Mouse (Mus musculus) c-Kit-negative CD71-positive TER-119-positive erythroid progenitor cells, embryonic 14.5 days (primary cell): ENCODE data around the gene 1810030O07Rik.
"Not testable (repeated sequence)": the region's sequence is repeated elsewhere in the genome, so short reads cannot be mapped to it uniquely, and the experiment has no call there.

ENCODE experiments used
- DNase-seq: peaks from one replicate; pipeline ENCODE4 v3.0.0-alpha.2; 2013; ENCODE audit warnings: low read depth, low spot score

Gene 1810030O07Rik

DNA sequence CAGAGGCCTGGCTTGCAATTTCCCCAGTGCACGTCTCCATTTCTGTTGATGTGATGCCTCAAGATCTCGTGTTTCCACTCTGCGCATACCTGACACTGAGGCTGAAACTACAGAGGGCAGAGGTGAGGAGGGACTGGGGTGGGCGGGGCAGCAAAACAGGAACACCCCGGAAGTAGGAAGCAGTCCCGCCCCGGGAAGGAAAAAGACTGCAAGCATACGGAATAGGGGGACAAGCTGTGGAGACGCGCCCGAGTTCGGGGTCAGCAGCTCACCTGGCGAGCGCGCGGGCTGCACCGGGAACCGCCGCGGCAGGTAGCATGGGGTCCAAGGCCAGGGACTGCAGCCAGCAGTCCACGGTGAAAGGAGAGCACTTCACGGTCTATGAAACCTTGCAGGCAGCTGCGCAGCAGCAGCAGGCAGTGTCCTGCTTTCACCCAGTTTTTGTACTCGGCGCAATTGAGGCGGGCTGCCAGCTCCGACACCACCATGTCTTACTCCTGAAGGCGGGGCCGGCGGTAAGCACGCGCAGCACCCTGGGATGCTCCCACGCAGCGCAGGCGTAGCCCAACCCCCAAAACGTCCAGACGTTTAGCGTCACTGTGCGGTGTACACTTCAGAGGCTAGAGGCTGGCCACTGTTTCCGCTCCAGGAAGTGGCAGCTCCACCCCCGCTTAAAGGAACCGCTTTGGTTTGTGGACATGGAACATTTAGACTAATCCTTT is at the start of gene 1810030O07Rik:
TSS of gene 1810030O07Rik (minus strand) at position 615 of the 722 bp plus-strand sequence.
- DNase-seq: peak; percentile 55

DNA sequence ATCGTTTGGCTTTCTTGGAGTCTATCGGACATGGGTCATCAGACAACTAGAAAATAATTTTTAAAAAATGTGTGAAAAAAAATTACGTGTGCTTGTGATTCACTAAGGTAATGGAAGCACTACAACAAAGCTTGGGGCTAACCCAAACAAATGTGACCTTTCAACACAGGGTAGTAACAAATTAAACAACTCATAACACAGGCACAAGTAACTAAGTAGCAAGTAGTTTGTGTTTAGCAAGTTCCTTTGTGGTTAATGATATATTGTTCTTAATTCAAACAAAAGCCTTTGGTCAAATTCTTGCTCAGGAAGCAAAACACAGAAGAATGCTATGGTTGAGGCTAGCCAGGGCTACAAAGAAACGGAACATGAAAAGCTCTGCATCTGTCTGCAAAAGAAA is 42.6 kb upstream of the 1810030O07Rik start:
- DNase-seq: no peak

DNA sequence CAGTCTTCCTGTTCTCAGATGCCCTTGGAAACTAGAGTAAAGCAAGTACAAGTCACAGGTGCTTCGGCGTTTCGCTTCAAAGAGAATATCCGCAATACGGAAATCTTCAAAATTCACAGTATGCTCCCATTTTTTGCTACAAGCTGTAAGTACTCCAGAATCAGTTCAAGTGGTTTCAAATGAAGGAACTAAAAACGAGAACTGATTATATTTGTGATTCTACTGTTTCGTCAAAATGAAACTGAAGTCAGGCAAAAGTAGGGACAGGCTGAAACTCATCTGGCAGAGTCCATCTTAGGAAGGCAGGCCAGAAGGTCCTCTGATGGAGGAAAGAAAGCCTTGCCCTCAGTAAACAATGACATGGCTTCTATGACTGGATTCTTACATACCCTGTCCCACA is 40.3 kb upstream of the 1810030O07Rik start:
- DNase-seq: no peak

DNA sequence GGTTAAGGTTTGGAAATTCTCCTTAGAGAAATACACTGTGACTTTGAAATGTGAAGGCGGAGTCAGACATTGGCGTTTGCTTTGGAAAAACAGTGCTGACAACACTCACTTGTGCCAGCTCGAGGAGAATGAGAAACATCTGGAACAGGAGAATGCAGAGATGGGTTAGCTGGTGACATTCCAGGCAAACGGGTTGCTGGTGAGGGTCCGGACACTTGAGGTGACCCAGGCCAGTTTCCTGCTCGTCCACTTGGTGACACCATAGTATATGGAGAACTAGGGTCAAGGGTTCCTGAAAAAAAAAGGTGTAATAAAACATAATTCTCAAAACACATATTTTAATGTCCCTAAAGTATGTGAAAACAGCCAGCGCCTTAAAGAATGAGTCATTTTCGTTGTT is 13.4 kb upstream of the 1810030O07Rik start:
- DNase-seq: no peak

DNA sequence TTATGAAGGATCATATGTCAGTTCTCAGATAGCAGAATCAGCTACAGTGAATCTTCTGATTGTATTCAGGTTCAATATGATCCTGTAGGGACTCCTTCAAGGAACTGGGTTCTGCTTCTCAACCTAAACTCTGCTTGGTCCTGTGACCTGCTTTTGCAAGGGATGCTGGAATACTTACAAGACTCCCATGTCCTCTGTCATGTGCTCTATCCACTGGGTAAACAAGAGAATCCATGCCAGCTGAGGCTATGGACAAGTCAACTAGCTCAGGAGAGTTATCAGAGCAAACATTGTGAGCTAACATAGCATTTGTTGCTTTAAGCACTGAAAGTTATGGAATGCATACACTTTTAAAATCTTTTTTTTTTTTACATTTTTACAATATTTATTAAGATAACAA is 12.6 kb upstream of the 1810030O07Rik start:
- no peak for DNase-seq

DNA sequence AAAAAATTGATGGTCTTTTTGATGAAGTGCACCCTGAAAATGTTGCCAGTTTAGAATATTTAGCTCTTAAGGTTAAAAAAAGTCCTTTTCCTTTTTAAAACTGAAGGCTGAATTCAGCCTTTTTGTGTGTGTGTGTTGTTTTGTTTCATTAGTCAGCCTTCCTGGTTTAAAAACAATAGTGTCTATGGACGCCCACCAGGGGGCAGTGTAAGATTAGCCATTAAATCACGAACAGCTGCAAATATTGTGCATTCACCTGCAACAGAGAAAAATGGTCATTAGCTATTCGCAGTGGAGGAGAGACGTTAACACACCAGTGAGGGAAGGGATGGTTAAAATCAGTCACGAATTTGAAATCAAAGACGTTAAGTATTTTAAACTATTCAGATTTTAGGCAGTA is 3.9 kb upstream of the 1810030O07Rik start:
- peak; percentile 47 for DNase-seq

DNA sequence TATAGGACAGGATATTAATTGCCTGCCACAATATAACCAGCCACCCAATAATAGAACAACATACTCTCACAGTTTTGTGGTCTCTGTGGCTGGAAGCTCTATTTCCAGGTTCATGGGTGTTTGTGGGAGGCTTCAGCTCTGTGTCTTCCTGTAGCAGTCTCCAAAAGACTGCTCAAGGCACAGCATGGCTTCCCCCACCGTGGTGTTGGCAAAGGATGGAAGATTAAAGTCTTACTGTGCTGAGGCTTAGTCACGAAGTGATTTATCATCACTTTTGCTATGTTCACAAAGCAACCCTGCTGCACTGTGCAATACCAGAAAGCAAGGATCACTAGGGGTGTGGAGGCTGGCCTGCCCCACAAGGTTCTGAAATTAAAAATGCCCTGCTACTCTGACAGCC is 19.6 kb downstream of the 1810030O07Rik start:
- DNase-seq: no peak

DNA sequence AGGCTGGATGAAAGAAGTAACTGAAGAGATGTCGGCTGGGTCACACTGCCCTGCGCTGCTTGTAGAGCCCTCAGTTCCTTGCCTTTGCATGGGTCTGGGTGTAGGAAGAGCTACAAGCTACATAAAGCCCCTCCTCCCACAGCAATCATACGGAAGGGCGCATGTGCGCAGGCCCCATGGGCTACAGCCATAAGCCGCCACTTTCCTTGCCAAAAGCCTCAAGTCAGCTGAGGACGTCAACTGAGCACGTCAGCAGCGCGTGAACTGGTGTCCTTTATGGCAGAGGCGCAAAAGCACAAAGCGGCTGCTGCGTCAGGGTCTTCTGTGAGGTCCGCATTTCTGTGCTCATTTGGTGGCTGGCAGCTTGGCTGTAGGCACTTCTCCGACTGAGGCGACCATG is 21.6 kb downstream of the 1810030O07Rik start:
- DNase-seq: no peak

DNA sequence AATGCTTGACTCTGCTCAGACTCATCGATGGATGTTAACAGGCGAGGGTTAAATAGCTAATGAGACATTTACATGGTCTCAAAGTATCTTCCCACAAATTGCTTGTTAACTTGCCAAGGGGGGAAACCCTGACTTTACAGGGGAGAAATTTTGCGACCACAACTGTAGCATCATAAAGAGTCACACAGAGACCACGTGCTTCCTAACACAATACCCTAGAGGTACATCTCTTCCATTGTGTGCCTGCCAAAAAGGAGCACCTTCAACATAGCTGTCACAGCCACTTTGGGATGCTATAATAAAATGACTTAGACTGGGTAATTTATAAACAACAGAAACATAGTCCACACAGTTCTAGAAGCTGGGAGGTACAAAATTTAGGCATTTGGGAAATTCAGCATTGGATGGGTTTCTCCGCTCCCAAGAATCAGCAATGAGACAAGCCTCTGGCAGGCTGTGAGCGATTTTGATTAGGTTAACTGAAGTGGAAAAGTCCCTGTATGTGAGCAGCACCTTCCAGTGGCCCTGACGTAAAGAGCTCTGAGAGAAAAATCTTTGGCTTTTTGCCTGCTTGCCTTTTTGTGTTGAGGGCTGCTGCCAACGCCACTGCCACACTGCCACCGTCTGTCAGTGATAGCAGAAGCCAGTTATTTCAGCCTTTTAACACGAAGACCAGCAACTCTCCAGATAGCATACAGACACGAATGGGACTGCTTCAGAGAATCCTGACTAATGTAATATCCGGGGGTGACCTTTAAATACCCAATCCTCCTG is 27.8 kb downstream of the 1810030O07Rik start:
- DNase-seq: no peak

DNA sequence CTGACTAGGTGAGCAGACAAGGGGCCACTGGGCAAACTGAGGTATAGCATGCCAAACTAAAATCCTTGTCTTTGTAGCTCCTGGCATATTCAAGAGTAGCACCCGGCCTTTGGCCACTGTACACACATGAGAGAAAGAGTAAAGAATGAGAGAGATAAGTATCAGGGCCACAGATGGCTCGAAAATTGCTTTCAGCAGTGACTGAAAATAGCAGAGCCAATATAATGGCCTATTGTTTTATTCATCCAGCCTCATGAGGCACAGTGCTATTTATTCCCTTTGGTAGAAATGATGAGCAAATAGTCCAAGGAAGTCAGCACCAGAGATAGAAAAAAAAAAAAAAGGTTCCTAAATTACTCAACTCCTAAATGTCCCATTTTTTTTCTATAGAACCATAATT is 28.5 kb downstream of the 1810030O07Rik start:
- DNase-seq: no peak

DNA sequence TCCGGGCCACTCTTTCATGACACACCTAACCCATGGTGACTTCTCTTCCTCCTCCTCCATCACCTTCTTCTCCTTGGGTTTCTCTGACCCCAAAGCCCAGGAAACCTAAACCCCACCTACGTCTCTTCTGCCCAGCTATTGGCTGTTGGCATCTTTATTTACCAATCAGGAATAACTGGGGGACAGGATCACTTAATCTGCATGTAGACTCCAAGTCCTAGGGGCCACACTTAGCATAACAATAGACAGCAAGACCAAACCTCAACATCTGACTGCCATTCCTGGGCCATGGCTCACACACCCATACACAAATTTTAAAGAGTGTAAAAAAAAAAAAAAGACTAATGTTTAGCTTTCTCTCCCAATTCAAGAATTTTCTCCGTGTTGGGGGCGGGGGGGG is 48.3 kb downstream of the 1810030O07Rik start:
- DNase-seq: no peak

DNA sequence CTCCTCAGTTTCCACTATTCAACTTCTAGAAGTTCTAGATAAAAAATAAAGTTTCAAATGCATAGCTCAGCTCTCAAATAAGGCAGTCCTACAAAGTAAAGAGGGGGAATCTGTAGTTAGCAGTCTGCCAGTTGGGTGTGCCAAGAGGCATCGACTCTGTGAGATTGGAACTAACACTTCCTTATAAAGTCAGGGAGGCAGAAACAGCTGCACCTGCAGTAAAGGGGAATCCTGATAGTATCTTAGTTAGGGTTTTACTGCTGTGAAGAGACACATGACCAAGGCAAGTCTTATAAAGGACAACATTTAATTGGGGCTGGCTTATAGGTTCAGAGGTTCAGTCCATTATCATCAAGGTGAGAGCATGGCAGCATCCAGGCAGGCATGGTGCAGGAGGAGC is 61.1 kb downstream of the 1810030O07Rik start:
- not testable (repeated sequence) for DNase-seq

DNA sequence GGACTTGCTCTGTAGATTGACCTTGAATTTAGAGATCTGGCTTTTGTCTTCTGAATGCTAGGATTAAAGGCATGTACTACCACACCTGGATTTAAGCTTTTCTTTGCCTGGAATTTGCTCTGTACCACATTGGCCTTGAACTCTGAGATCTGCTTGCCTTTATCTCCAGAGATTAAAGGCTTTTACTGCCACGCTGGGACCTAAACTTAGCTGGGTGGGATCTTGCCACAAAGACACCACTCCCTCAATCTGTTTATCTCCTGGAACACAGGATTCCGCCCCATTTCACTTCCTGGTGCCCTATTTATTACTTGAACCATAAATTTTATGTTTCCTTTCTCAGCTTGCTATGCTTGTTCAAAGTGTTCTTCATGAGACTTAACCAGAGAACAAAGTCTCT is 62.3 kb downstream of the 1810030O07Rik start:
- no peak for DNase-seq

DNA sequence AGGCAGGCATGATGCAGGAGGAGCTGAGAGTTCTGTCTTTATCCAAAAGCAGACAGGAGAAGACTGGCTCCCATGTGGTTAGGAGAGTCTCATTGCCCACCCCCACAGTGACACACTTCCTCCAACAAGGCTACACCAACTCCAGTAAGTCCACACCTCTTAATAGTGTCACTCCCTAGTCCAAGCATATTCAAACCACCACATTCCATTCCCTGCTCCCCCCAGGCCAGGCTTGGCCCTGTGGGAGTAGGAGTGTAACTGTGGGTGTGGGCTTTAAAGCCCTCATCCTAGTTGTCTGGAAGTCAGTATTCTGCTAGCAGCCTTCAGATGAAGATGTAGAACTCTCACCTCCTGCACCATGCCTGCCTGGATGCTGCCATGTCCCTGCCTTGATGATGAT is 62.9 kb downstream of the 1810030O07Rik start:
- DNase-seq: not testable (repeated sequence)
